Mouse (Mus musculus) small intestine, adult 2 months (tissue): Measurements from ENCODE around the gene Abraxas2. TPM values are rescaled to one million over a fixed set of nuclear protein-coding genes. Genes with fewer than 3 reads are reported as not detected.

ENCODE experiments used
- H3K27ac ChIP-seq: fragments of 200-500 bp; 2 replicates; pipeline ENCODE4 v1.5.1; 2012; ENCODE audit warnings: low read depth, low read length, control low read depth, inconsistent platforms; ENCODE audit not compliant: insufficient read depth
- H3K27me3 ChIP-seq: fragments of 200-500 bp; 2 replicates; pipeline ENCODE4 v1.6.1; 2012; ENCODE audit warnings: mild to moderate bottlenecking, moderate library complexity, low read length, inconsistent platforms; ENCODE audit not compliant: control insufficient read depth, insufficient read depth
- H3K36me3 ChIP-seq: fragments of 200-500 bp; 2 replicates; pipeline ENCODE4 v1.6.1; 2012; ENCODE audit warnings: mild to moderate bottlenecking, low read length, control low read depth, inconsistent platforms; ENCODE audit not compliant: control insufficient read depth, insufficient read depth
- H3K4me1 ChIP-seq: fragments of 200-500 bp; 2 replicates; pipeline ENCODE4 v1.6.1; 2012; ENCODE audit warnings: low read length, inconsistent platforms, mixed read lengths; ENCODE audit not compliant: control insufficient read depth, insufficient read depth, insufficient read length
- H3K4me3 ChIP-seq: fragments of 200-500 bp; 2 replicates; pipeline ENCODE4 v1.5.1; 2012; ENCODE audit warnings: low read depth, mild to moderate bottlenecking, control low read depth, inconsistent platforms, low read length, moderate library complexity
- CTCF ChIP-seq: fragments of 200-500 bp; IDR thresholded peaks from 2 replicates; pipeline ENCODE4 v1.5.1; 2012; ENCODE audit warnings: low read depth, mild to moderate bottlenecking, control low read depth, inconsistent platforms, low read length, moderate library complexity, mixed read lengths; ENCODE audit not compliant: insufficient replicate concordance, insufficient read length; ENCODE audit errors: extremely low read depth
- POLR2A ChIP-seq: fragments of 200-500 bp; IDR thresholded peaks from 2 replicates; pipeline ENCODE4 v1.6.1; 2012; ENCODE audit warnings: low read depth, mild to moderate bottlenecking, control low read depth, inconsistent platforms, low read length, moderate library complexity
- WGBS: fragments of 180-500 bp; shearing (Covaris S2); methylation state at CpG from one replicate; pipeline ENCODE4 v1.1.7; 2018; 5-methylcytosine and 5-hydroxymethylcytosine counted together
- polyA plus RNA-seq: library from polyadenylated mRNA; depleted of rRNA; stranded (reverse); fragments of >200 nt; gene quantifications from 2 replicates; pipeline ENCODE4 v1.2.3, GENCODE M21; 2012

Abraxas2 gene
- polyA plus RNA-seq, 1 experiment = 6.2 TPM

DNA sequence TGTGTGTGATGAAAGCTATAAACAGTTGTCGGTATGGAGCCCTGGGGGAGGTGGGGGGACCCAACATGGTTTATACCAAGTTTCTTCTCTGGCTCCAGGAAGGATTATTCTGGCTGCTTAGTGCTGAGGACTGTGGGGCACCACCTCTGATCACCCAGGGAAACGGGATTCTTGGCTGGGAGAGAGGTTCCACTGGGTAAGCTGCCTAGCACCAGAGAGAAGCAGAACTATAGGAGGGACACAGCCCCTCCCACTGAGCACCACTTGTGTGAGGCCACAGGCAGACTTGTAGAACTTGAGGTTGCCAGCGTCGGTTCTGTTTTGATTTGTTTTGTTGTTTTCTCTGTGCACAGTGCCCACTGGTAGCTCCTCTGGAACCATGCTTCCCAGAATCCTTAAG lies 5.1 kb upstream of the Abraxas2 start:
- TF ChIP-seq POLR2A (no peak), CTCF (no peak)
- Histone ChIP-seq H3K36me3 (peaks cover 5% of the 10 kb centered on the region), H3K27ac (no peak overlapping the region), H3K4me1 (no peaks in the 10 kb centered on the region; the same call in 1 of the 2 replicates), H3K4me3 (no peak overlapping the region), H3K27me3 (no peaks in the 10 kb centered on the region)
- WGBS = 70% methylated on average over 4 of the region's 4 CpGs

DNA sequence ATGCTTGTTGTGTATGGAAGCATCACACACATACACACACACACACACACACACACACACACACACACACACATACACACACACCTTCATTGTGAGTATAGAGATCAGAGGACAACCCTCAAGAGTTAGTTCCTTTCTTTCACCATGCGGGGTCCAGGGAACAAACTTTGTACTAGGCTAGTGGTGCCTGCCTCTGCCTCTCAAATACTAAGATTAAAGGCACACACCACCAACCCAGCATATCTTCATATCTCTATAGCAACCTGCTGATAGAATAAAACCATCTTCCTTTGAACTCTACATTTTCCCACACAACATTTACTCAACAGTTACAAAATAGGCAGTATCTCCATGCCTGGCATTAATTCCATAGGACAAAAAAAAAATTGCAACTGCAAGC lies 2.9 kb upstream of the Abraxas2 start:
- TF ChIP-seq POLR2A = no peak
- Histone ChIP-seq H3K4me3 (no peak overlapping the region), H3K36me3 (no peaks in the 10 kb centered on the region), H3K27ac (no peak overlapping the region), H3K4me1 (no peaks in the 10 kb centered on the region; the same call in 1 of the 2 replicates), H3K27me3 (no peaks in the 10 kb centered on the region)
- WGBS = 93% methylated on average over 1 of the region's 1 CpGs

DNA sequence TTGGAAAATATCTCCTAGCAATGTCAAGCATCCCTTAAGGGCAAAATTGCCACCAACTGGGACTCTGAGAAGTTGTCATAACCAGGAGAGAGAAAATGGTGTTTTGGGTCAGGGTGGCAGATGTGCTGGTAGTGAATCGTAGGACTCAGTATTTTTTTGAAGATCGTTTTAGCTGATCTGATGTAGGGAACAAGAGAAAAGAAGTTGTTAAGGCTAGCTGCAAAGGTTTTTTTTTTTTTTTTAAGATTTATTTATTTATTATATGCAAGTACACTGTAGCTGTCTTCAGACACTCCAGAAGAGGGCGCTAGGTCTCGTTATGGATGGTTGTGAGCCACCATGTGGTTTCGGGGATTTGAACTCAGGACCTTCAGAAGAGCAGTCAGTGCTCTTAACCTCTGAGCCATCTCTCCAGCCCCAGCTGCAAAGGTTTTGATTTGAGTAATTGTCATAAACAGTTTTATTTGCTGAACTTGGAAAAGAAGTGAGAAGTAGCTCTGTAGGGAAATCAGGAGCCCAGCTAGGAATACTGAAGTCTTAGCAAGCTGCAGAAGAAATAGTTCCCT lies 899 bp upstream of the Abraxas2 start:
- Histone ChIP-seq H3K4me1 (no peaks in the 10 kb centered on the region; the same call in 1 of the 2 replicates), H3K27me3 (no peaks in the 10 kb centered on the region), H3K27ac (no peak overlapping the region), H3K36me3 (no peaks in the 10 kb centered on the region; the same call in 1 of the 2 replicates), H3K4me3 (no peak overlapping the region)
- no peak for TF ChIP-seq CTCF
- TF ChIP-seq POLR2A = no peak
- 67% methylated on average over 5 of the region's 5 CpGs for WGBS

DNA sequence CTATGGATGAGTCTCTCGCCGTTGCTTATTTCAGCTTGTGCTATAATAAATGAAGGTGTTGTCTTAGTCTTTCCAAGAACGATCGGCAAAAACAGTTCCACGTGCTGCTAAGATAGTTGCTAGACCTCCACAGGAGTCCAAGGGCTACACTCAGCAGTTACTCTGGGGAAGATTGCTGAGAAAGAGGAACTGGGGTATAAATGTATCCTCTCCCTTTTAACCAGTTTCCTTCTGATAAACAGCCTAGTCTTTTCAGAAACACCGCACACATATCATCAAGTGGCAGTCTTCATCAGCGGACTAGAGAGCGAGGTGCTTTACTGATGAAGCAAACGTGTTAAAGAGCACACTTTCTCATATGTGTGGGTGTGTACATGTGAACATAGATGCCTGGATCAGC lies 7.3 kb downstream of the Abraxas2 start:
- Histone ChIP-seq H3K4me1 (no peaks in the 10 kb centered on the region), H3K27ac (no peak overlapping the region), H3K27me3 (no peaks in the 10 kb centered on the region), H3K36me3 (peaks cover 34% of the 10 kb centered on the region), H3K4me3 (no peak overlapping the region)
- WGBS = 88% methylated on average over 9 of the region's 9 CpGs
- TF ChIP-seq POLR2A (no peak), CTCF (no peak)

DNA sequence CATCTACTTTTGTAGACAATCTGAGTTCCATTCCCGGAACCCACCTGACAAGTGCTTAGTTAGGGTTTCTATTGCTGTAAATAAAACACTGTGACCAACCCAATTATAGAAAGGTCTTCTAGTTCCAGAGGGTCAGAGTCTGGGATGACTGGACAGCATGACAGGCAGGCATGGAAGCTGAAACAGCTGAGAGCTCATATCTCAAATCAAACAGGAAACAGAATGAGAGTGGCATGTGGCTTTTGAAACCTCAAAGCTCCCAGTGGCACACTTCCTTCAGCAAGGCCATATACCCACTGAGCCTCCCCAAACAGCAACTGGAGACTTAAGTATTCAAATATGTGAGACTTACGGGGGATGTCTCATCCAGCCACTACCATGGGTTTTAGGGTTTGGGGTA lies 14.0 kb downstream of the Abraxas2 start:
- Histone ChIP-seq H3K27me3 (no peaks in the 10 kb centered on the region), H3K36me3 (peaks cover 74% of the 10 kb centered on the region), H3K4me1 (no peaks in the 10 kb centered on the region), H3K27ac (no peak overlapping the region), H3K4me3 (no peak overlapping the region)
- no peak for TF ChIP-seq CTCF
- TF ChIP-seq POLR2A = no peak
- 96% methylated on average over 2 of the region's 2 CpGs for WGBS

DNA sequence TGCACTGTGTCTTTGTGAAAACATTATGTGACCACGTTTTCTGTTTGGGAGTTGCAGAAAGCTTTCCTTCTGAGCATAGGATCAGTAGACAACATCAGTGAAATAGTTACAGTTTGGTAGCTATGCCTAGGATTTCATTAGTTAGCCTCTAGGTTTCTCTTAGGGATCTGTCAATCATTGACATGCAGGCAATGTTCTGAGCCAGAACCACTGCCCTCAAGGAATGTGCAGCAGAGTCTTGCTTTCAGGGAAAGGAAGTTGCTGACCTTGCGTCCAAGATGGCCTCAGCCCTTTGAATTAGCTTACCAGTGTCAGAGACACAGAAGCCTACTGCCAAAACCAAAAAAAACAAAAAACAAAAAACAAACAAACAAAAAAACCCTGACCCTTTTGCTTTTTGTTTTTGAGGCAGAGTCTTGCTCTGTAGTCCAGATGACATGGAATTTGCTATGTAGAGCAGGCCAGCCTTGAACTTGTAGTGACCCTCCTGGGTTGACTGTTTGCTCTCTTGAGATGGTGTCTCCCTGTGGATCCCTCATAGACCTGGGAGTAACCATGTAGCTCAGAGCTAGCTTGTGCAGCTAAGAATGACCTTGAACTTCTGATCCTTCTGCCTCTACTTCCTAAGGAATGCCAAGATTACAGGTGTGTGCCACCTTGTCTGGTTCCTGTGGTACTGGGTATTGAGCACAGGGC lies 16.5 kb downstream of the Abraxas2 start:
- WGBS = 90% methylated on average over 2 of the region's 2 CpGs
- H3K27ac ChIP-seq = no peak overlapping the region
- H3K27me3 ChIP-seq = no peaks in the 10 kb centered on the region
- no peaks in the 10 kb centered on the region for H3K4me1 ChIP-seq
- TF ChIP-seq CTCF = no peak
- no peak for TF ChIP-seq POLR2A
- H3K4me3 ChIP-seq = no peak overlapping the region
- peaks cover 85% of the 10 kb centered on the region for H3K36me3 ChIP-seq

DNA sequence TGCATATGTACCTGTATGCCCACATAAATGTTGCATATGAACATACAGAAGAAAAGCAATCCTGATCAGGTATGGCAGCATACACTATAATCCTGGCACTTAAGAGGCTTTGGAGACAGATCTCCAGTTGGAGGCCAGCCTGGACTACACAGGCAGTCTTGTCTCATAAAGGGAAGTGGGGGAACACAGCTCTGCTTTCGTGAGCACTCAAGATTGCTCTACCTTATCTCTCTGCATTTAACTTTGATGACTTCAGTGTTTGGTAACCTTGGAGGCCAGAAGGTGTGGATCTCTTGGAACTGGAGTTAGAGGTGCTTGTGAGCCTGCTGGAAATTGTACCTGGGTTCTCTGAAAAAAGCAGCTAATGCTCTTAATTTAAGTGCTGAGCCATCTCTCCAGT lies 21.3 kb downstream of the Abraxas2 start:
- Histone ChIP-seq H3K27me3 (no peaks in the 10 kb centered on the region), H3K4me1 (no peaks in the 10 kb centered on the region), H3K4me3 (no peak overlapping the region), H3K36me3 (peaks cover 76% of the 10 kb centered on the region), H3K27ac (no peak overlapping the region)
- TF ChIP-seq POLR2A (no peak), CTCF (no peak)
- WGBS = 47% methylated on average over 1 of the region's 1 CpGs
